Mouse (Mus musculus) liver, adult 2 months (tissue): ENCODE data around the gene Chn1.

Experiments
- CTCF ChIP-seq: fragments of 200-500 bp; IDR thresholded peaks from 2 replicates; pipeline ENCODE4 v1.5.1; 2011; ENCODE audit warnings: low read depth, low read length, control low read depth
- POLR2A ChIP-seq: fragments of 200-500 bp; IDR thresholded peaks from 2 replicates; pipeline ENCODE4 v1.6.1; 2011; ENCODE audit warnings: low read length, control low read depth; ENCODE audit not compliant: insufficient read depth; ENCODE audit errors: extremely low read depth

- TF ChIP-seq CTCF (no peak), POLR2A (no peak)
Observed at GRCm38 (mm10) chr2:73597772-73598171, 177.4 kb downstream of the Chn1 start.
